Mouse (Mus musculus): ENCODE data around the gene Ctnnbl1. TPM values are rescaled to one million over a fixed set of nuclear protein-coding genes. Genes with fewer than 3 reads are reported as not detected.
A peak's percentile ranks its signal among the peaks of the same experiment; 100 is the strongest.

The Ctnnbl1 gene
- total RNA-seq, 2 experiments from 2014 or later: 16.8 to 18.2 TPM

- DNase-seq: no peak
Measured at GRCm38 (mm10) chr2:157881939-157882338, 144.7 kb downstream of the Ctnnbl1 start.

GRCm38 (mm10) chr2:157887275-157888025, 150.2 kb downstream of the Ctnnbl1 start:
- DNase-seq: no peak

GRCm38 (mm10) chr2:157891166-157891565, 154.0 kb downstream of the Ctnnbl1 start:
- DNase-seq: no peak

GRCm38 (mm10) chr2:157897131-157897530, 159.9 kb downstream of the Ctnnbl1 start:
- peak; percentile 15 for DNase-seq

GRCm38 (mm10) chr2:157913204-157913636, 176.0 kb downstream of the Ctnnbl1 start:
- peak; percentile 92 for DNase-seq

- DNase-seq: no peak
Measured at GRCm38 (mm10) chr2:157913705-157914104, 176.5 kb downstream of the Ctnnbl1 start.

- DNase-seq: no peak
Measured at GRCm38 (mm10) chr2:157914105-157914764, 177.0 kb downstream of the Ctnnbl1 start, which contains the start of gene Vstm2l. Vstm2l (plus strand) TSS chr2:157914653.

GRCm38 (mm10) chr2:157914889-157915517, 177.8 kb downstream of the Ctnnbl1 start:
- DNase-seq: no peak

- DNase-seq: no peak
Measured at GRCm38 (mm10) chr2:157918529-157918928, 181.3 kb downstream of the Ctnnbl1 start.

- no peak for DNase-seq
Measured at GRCm38 (mm10) chr2:157921551-157921950, 184.3 kb downstream of the Ctnnbl1 start.

- no peak for DNase-seq
Measured at GRCm38 (mm10) chr2:157923406-157923805, 186.2 kb downstream of the Ctnnbl1 start.

GRCm38 (mm10) chr2:157924504-157924903, 187.3 kb downstream of the Ctnnbl1 start:
- DNase-seq: no peak

- no peak for DNase-seq
Measured at GRCm38 (mm10) chr2:157926502-157926901, 189.3 kb downstream of the Ctnnbl1 start.

- no peak for DNase-seq
Measured at GRCm38 (mm10) chr2:157926927-157927326, 189.7 kb downstream of the Ctnnbl1 start.

GRCm38 (mm10) chr2:157927397-157927796, 190.2 kb downstream of the Ctnnbl1 start:
- DNase-seq: no peak

GRCm38 (mm10) chr2:157927815-157928214, 190.6 kb downstream of the Ctnnbl1 start:
- DNase-seq: no peak

- DNase-seq: no peak
Measured at GRCm38 (mm10) chr2:157932655-157933054, 195.5 kb downstream of the Ctnnbl1 start.

- no peak for DNase-seq
Measured at GRCm38 (mm10) chr2:157935444-157936171, 198.4 kb downstream of the Ctnnbl1 start.

- no peak for DNase-seq
Measured at GRCm38 (mm10) chr2:157936676-157937075, 199.5 kb downstream of the Ctnnbl1 start.

GRCm38 (mm10) chr2:157940586-157941185, 203.5 kb downstream of the Ctnnbl1 start:
- DNase-seq: no peak

Measured in heart, postnatal 4 days (tissue).